Mouse (Mus musculus) small intestine, adult 2 months (tissue): ENCODE measurements at regions not wholly inside any gene's neighbourhood (a gene's known extent, or its start where the extent isn't known, plus 50 kb on each side); places are given as distances from the start of the nearest gene placed in this dataset.

Experiments used
- CTCF ChIP-seq: fragments of 200-500 bp; IDR thresholded peaks from 2 replicates; pipeline ENCODE4 v1.5.1; 2012; ENCODE audit warnings: low read depth, mild to moderate bottlenecking, control low read depth, inconsistent platforms, low read length, moderate library complexity, mixed read lengths; ENCODE audit not compliant: insufficient replicate concordance, insufficient read length; ENCODE audit errors: extremely low read depth
- POLR2A ChIP-seq: fragments of 200-500 bp; IDR thresholded peaks from 2 replicates; pipeline ENCODE4 v1.6.1; 2012; ENCODE audit warnings: low read depth, mild to moderate bottlenecking, control low read depth, inconsistent platforms, low read length, moderate library complexity

DNA sequence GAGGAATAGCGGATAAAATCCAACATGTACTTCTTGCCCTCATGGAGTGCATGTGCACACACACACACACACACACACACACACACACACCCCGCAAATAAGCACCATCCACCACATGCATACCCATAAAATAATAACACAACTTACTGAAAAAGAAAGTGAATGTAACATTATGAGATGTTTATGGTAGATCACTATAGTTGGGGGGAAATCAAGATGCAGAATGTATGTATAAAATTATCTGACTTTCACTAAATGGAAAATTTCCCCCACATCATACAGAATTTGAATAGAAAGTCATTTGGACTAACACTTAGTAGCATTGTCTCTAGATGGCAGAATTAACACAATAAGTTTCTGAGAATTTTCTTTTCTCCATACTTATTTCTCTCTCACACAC lies 57.2 kb upstream of the Nabp1 start:
- TF ChIP-seq CTCF (no peak), POLR2A (no peak)
